Mouse (Mus musculus): ENCODE data around the gene Cfap54.

DNA sequence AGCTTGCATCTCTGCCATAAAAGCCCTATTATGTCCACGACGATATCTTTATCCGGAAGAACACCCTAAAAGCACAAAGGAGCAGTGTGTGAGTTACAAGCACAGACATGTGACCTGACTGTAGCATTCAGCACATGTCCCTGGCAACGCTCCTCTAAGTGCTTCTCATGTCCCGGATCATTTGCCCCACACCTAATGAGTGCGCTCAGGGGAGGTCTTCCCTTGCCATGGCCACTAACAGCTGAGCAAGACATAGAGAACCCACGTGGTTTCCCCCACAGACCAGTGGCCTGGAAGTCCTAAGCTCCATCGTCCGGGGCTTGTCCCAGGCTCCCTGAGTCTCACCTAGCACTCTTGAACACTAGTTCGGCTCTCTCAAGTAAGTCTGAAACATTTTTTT is 45.9 kb downstream of the Cfap54 start:
- TF ChIP-seq GATA1 (IDR thresholded peaks at IDR 0.05; ENCODE audit: low read length) (no peak), TAL1 (IDR thresholded peaks at IDR 0.05; ENCODE audit: low read length) (no peak)

Measured in erythroblast, embryonic 14.5 days (primary cell).